Mouse (Mus musculus) hindbrain, embryonic 14.5 days (tissue): Measurements from ENCODE around the gene Lcn8. TPM values are rescaled to one million over a fixed set of nuclear protein-coding genes. Genes with fewer than 3 reads are reported as not detected.

Experiments used
- ATAC-seq: fragments of 200-750 bp; cut with Nextera tagmentation; 2 replicates; pipeline ENCODE4 v1.8.0; 2017; ENCODE audit warnings: moderate number of reproducible peaks, mild to moderate bottlenecking, moderate TSS enrichment, moderate library complexity; ENCODE audit not compliant: low FRiP score
- DNase-seq: peaks from one replicate; pipeline ENCODE4 v3.0.0-alpha.2; 2015; ENCODE audit warnings: low spot score
- H3K27ac ChIP-seq: fragments of 300-500 bp; sonication (generic); 2 replicates; pipeline ENCODE4 v1.5.1; 2014; ENCODE audit warnings: mild to moderate bottlenecking, moderate library complexity
- H3K27me3 ChIP-seq: fragments of 300-500 bp; sonication (generic); 2 replicates; pipeline ENCODE4 v1.6.1; 2014; ENCODE audit warnings: mild to moderate bottlenecking, low read length, mixed read lengths; ENCODE audit not compliant: control insufficient read depth, insufficient read depth
- H3K36me3 ChIP-seq: fragments of 300-500 bp; sonication (generic); replicated peaks from 2 replicates; pipeline ENCODE4 v1.6.1; 2014; ENCODE audit not compliant: control insufficient read depth, insufficient read depth
- H3K4me1 ChIP-seq: fragments of 300-500 bp; sonication (generic); replicated peaks from 2 replicates; pipeline ENCODE4 v1.6.1; 2014; ENCODE audit warnings: antibody characterized with exemption, low read length, mixed read lengths; ENCODE audit not compliant: control insufficient read depth, insufficient read depth
- H3K4me2 ChIP-seq: fragments of 300-500 bp; sonication (generic); replicated peaks from 2 replicates; pipeline ENCODE4 v1.6.1; 2014; ENCODE audit warnings: mild to moderate bottlenecking, moderate library complexity
- H3K4me3 ChIP-seq: fragments of 300-500 bp; sonication (generic); replicated peaks from 2 replicates; pipeline ENCODE4 v1.5.1; 2014; ENCODE audit warnings: mild to moderate bottlenecking, low read length
- H3K9ac ChIP-seq: fragments of 300-500 bp; sonication (generic); 2 replicates; pipeline ENCODE4 v1.6.1; 2014
- H3K9me3 ChIP-seq: fragments of 300-500 bp; sonication (generic); 2 replicates; pipeline ENCODE4 v1.6.1; 2016; ENCODE audit warnings: low read length; ENCODE audit not compliant: control insufficient read depth
- WGBS: fragments of 180-500 bp; shearing (Covaris S2); extraction: QIAGEN DNeasy Blood & Tissue Kit; methylation state at CpG from one replicate; pipeline ENCODE4 v1.1.7; 2014; 5-methylcytosine and 5-hydroxymethylcytosine counted together
- polyA plus RNA-seq: library from polyadenylated mRNA; unstranded; fragments of >200 nt; fragmentation: Nextera tagmentation; extraction: Ambion mirVana; gene quantifications from 2 replicates; pipeline ENCODE4 v1.2.1, GENCODE M21; 2014

The Lcn8 gene
- polyA plus RNA-seq, 1 experiment from 2014 or later: not detected

DNA sequence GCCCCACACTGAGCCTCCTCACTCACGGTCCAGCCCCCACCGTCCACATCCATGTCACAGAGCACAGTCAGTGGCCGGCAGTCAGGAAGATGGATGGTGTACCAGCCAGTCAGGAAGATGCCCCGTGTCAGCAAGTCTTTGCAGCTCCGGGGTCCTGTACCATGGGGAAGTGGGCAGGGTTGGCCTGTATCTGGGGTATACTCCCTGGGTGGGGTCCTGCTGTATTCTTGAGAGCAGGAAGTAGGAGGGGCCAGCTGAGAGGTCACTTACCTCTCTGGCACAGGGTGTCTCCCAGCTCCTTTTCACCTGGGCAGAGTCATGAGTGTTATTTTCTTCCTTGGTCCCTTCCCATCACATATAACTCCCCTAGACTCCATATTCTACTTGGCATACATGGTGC, 26.9 kb upstream of the Lcn8 start:
- Histone ChIP-seq H3K4me3 (no peak overlapping the region), H3K9me3 (no peaks in the 10 kb centered on the region), H3K27ac (no peak overlapping the region), H3K4me1 (peaks cover 5% of the 10 kb centered on the region; the same call in 1 of the 2 replicates), H3K27me3 (no peaks in the 10 kb centered on the region), H3K9ac (no peak overlapping the region), H3K36me3 (no peaks in the 10 kb centered on the region), H3K4me2 (no peak overlapping the region)
- no peak for DNase-seq
- 59% methylated on average over 5 of the region's 5 CpGs for WGBS
- ATAC-seq: no peak

DNA sequence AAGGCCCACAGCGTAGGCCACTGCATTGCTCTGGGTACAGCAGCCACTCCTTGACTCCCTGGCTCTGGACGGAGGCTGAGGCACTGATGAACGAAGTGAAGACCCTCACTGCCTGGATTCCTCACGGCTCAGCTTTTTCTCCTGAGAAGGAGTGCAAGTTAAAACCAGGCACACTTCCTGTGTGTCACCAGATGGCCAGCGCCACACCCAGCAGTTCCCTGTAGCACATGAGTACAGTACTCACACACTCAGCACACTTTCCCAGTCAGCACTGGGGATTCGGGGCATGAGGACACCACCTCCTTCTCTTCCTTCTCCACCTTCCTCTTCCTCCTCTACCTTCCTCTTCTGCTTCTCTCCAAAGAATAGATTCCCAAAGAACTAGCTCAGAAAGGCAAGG, 25.1 kb upstream of the Lcn8 start, which contains the start of gene Fcna:
Fcna (minus strand) TSS at position 220 of the 400 bp plus-strand sequence.
- ATAC-seq (no peak), DNase-seq (no peak)
- H3K36me3 ChIP-seq: no peaks in the 10 kb centered on the region
- no peaks in the 10 kb centered on the region for H3K9me3 ChIP-seq
- no peak within 1 kb of the TSS for H3K4me3 ChIP-seq
- no peak within 1 kb of the TSS for H3K9ac ChIP-seq
- WGBS: 83% methylated on average over 6 of the region's 6 CpGs
- H3K4me2 ChIP-seq: no peak within 1 kb of the TSS
- H3K27ac ChIP-seq: no peak within 1 kb of the TSS
- no peaks in the 10 kb centered on the region for H3K4me1 ChIP-seq
- H3K27me3 ChIP-seq: no peaks in the 10 kb centered on the region

GRCm38 (mm10) chr2:25628738-25629137, 24.2 kb upstream of the Lcn8 start:
- Histone ChIP-seq H3K27ac (no peak overlapping the region), H3K9me3 (no peaks in the 10 kb centered on the region), H3K36me3 (no peaks in the 10 kb centered on the region), H3K4me3 (no peak overlapping the region), H3K27me3 (no peaks in the 10 kb centered on the region), H3K4me1 (no peaks in the 10 kb centered on the region), H3K9ac (no peak overlapping the region), H3K4me2 (no peak overlapping the region)
- no peak for DNase-seq
- WGBS: 31% methylated on average over 4 of the region's 4 CpGs
- ATAC-seq: no peak

DNA sequence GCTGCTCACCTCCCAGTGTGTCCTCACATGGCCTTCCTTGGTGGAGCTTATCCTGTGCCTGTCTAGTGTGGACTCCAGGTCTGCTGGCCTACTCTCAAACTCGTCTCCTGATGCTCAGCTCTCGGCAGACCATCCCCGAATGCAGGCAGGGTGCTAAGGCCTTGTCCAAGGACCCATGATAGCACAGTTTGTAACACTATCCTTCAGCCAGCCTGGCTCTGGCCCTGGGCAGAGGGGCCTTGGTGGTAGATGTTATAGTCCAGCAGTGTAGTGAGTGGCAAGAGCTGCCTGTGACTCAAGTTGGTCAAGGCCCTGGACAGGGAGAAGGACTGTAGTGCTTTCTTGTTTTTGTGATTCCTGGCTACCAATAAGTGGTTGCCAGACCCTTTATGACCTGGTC, 19.3 kb upstream of the Lcn8 start:
- H3K36me3 ChIP-seq: no peaks in the 10 kb centered on the region
- no peak for DNase-seq
- H3K4me1 ChIP-seq: no peaks in the 10 kb centered on the region
- no peak for ATAC-seq
- H3K9ac ChIP-seq: no peak overlapping the region
- H3K4me2 ChIP-seq: no peak overlapping the region
- no peak overlapping the region for H3K4me3 ChIP-seq
- H3K27ac ChIP-seq: no peak overlapping the region
- no peaks in the 10 kb centered on the region for H3K27me3 ChIP-seq
- no peaks in the 10 kb centered on the region for H3K9me3 ChIP-seq
- WGBS: 84% methylated on average over 3 of the region's 3 CpGs

DNA sequence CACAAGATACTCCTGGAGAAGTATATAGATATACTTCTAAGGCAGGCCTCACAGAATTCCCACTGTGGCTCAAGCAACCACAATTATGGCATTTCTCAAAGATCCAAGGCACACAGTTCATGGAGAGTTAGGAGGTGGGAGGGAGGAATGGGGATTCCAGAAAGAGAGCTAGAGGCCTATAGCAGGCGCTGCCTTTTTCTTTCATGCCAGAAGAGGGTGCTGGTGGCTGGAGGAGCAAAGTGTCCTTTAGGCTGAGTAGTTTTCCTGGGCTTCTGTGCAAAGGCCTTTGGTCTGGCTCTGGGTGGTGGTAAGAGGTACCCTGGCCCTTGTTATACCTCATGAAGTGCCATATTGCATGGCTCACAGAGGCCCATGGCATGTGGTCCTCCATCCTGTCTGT, 18.9 kb upstream of the Lcn8 start:
- Histone ChIP-seq H3K36me3 (no peaks in the 10 kb centered on the region), H3K9ac (no peak overlapping the region), H3K27ac (no peak overlapping the region), H3K4me2 (no peak overlapping the region), H3K4me1 (no peaks in the 10 kb centered on the region), H3K4me3 (no peak overlapping the region), H3K27me3 (no peaks in the 10 kb centered on the region), H3K9me3 (no peaks in the 10 kb centered on the region)
- WGBS: 50% methylated on average over 1 of the region's 1 CpGs
- ATAC-seq (no peak), DNase-seq (no peak)

GRCm38 (mm10) chr2:25639890-25640289, 13.0 kb upstream of the Lcn8 start:
- 25% methylated on average over 6 of the region's 6 CpGs for WGBS
- ATAC-seq: no peak
- DNase-seq: peak; percentile 66
- H3K9ac ChIP-seq: no peak overlapping the region
- no peaks in the 10 kb centered on the region for H3K27me3 ChIP-seq
- H3K27ac ChIP-seq: no peak overlapping the region
- H3K36me3 ChIP-seq: no peaks in the 10 kb centered on the region
- no peaks in the 10 kb centered on the region for H3K9me3 ChIP-seq
- H3K4me2 ChIP-seq: no peak overlapping the region
- no peaks in the 10 kb centered on the region for H3K4me1 ChIP-seq
- H3K4me3 ChIP-seq: no peak overlapping the region

GRCm38 (mm10) chr2:25654502-25654901, 1.6 kb downstream of the Lcn8 start:
- Histone ChIP-seq H3K36me3 (no peaks in the 10 kb centered on the region), H3K9ac (no peak overlapping the region), H3K9me3 (no peaks in the 10 kb centered on the region), H3K4me2 (no peak overlapping the region), H3K4me3 (no peak overlapping the region), H3K27me3 (no peaks in the 10 kb centered on the region), H3K27ac (no peak overlapping the region), H3K4me1 (no peaks in the 10 kb centered on the region)
- no peak for DNase-seq
- ATAC-seq: no peak
- WGBS: 71% methylated on average over 1 of the region's 1 CpGs

DNA sequence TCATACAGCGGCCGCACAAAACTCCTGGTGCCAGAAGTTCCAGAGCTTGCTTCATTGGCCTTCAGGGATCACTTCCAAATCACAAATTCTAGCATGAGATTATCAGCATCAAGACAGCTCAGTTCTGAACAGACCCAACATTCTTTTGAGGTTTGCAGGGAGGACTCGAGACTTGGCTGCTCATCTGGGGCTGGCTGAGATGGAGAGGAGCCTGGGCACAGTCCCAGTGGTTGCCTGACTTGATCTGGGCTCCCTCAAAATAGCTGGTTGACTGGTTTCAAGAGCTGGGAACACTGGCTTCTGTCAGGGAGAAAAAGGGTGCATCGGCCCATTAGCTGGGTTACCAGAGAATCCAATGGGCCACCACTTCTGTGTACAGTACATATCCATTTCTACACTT, 3.8 kb downstream of the Lcn8 start:
- no peak for ATAC-seq
- Histone ChIP-seq H3K9me3 (no peaks in the 10 kb centered on the region), H3K9ac (no peak overlapping the region), H3K4me2 (no peak overlapping the region), H3K4me3 (no peak overlapping the region), H3K27me3 (no peaks in the 10 kb centered on the region), H3K27ac (no peak overlapping the region), H3K36me3 (no peaks in the 10 kb centered on the region), H3K4me1 (no peaks in the 10 kb centered on the region)
- no peak for DNase-seq
- 87% methylated on average over 4 of the region's 4 CpGs for WGBS

DNA sequence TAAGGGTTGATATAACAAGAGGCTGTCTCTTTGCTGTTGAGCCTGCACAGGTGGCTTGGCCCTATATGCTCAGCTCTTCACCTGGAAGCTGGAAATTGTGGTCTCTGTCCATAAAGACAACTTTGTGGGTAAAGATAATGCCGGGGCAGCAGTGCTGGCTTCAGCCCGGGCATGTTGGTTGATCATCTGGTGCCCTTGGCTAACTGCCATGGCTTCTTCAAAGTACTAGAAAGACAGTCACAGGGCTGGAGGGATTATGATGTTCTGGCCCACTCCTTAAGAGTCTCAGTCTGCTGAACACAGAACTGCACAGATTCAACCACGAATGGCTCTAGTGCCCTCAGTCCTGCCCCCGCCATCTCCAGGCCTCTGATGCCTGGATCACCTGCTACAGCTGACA, 4.3 kb downstream of the Lcn8 start:
- Histone ChIP-seq H3K27ac (no peak overlapping the region), H3K9ac (no peak overlapping the region), H3K4me3 (no peak overlapping the region), H3K27me3 (no peaks in the 10 kb centered on the region), H3K4me1 (no peaks in the 10 kb centered on the region), H3K9me3 (no peaks in the 10 kb centered on the region), H3K4me2 (no peak overlapping the region), H3K36me3 (no peaks in the 10 kb centered on the region)
- ATAC-seq (no peak), DNase-seq (no peak)
- 89% methylated on average over 4 of the region's 4 CpGs for WGBS

- no peak for ATAC-seq
- Histone ChIP-seq H3K4me2 (no peak within 1 kb of the TSS), H3K27ac (no peak within 1 kb of the TSS), H3K9ac (no peak within 1 kb of the TSS), H3K9me3 (no peaks in the 10 kb centered on the region), H3K36me3 (no peaks in the 10 kb centered on the region), H3K4me3 (no peak within 1 kb of the TSS), H3K27me3 (no peaks in the 10 kb centered on the region), H3K4me1 (no peaks in the 10 kb centered on the region)
- no peak for DNase-seq
Measured at GRCm38 (mm10) chr2:25657652-25658051, 4.7 kb downstream of the Lcn8 start, which contains the start of gene Lcn5. TSS of gene Lcn5 (plus strand) at chr2:25657952.
